Mouse (Mus musculus) hindbrain, postnatal 0 days (tissue): ENCODE results near the gene Prkch. TPM values are rescaled to one million over a fixed set of nuclear protein-coding genes. Genes with fewer than 3 reads are reported as not detected.

Experiments
- ATAC-seq: fragments of 200-750 bp; cut with Nextera tagmentation; 2 replicates; pipeline ENCODE4 v1.8.0; 2017; ENCODE audit warnings: mild to moderate bottlenecking, moderate TSS enrichment, moderate library complexity
- DNase-seq: peaks from one replicate; pipeline ENCODE4 v3.0.0-alpha.2; 2015; ENCODE audit warnings: low spot score
- H3K27ac ChIP-seq: fragments of 300-500 bp; sonication (generic); 2 replicates; pipeline ENCODE4 v1.5.1; 2014; ENCODE audit warnings: mild to moderate bottlenecking
- H3K27me3 ChIP-seq: fragments of 300-500 bp; sonication (generic); 2 replicates; pipeline ENCODE4 v1.6.1; 2014; ENCODE audit warnings: low read length, mixed read lengths; ENCODE audit not compliant: insufficient read depth
- H3K36me3 ChIP-seq: fragments of 300-500 bp; sonication (generic); 2 replicates; pipeline ENCODE4 v1.6.1; 2014; ENCODE audit warnings: low read length, mixed read lengths; ENCODE audit not compliant: insufficient read depth
- H3K4me1 ChIP-seq: fragments of 300-500 bp; sonication (generic); 2 replicates; pipeline ENCODE4 v1.6.1; 2014; ENCODE audit warnings: antibody characterized with exemption, low read length, mixed read lengths; ENCODE audit not compliant: insufficient read depth
- H3K4me2 ChIP-seq: fragments of 300-500 bp; sonication (generic); 2 replicates; pipeline ENCODE4 v1.6.1; 2014; ENCODE audit warnings: low read depth, mild to moderate bottlenecking, low read length, moderate library complexity, mixed read lengths
- H3K4me3 ChIP-seq: fragments of 300-500 bp; sonication (generic); 2 replicates; pipeline ENCODE4 v1.5.1; 2014; ENCODE audit warnings: low read length
- H3K9ac ChIP-seq: fragments of 300-500 bp; sonication (generic); replicated peaks from 2 replicates; pipeline ENCODE4 v1.6.1; 2014; ENCODE audit warnings: mild to moderate bottlenecking, low read length, moderate library complexity, mixed read lengths
- H3K9me3 ChIP-seq: fragments of 300-500 bp; sonication (generic); 2 replicates; pipeline ENCODE4 v1.6.1; 2016; ENCODE audit warnings: low read length, mixed read lengths
- CTCF ChIP-seq: IDR thresholded peaks from 2 replicates; pipeline ENCODE4 v1.5.1; 2016; ENCODE audit warnings: antibody characterized with exemption, control low read depth, low read depth
- WGBS: fragments of 180-500 bp; shearing (Covaris S2); extraction: QIAGEN DNeasy Blood & Tissue Kit; methylation state at CpG from one replicate; pipeline ENCODE4 v1.1.7; 2014; 5-methylcytosine and 5-hydroxymethylcytosine counted together
- polyA plus RNA-seq: library from polyadenylated mRNA; unstranded; fragments of >200 nt; fragmentation: Nextera tagmentation; extraction: Ambion mirVana; gene quantifications from 2 replicates; pipeline ENCODE4 v1.2.1, GENCODE M21; 2015
- total RNA-seq: library from RNA; depleted of rRNA; stranded (reverse); fragments of >200 nt; gene quantifications from 2 replicates; pipeline ENCODE4 v1.2.3, GENCODE M21; 2014

The Prkch gene
- total and polyA plus RNA-seq, 2 experiments from 2014 or later, result 6.1 to 16.1 TPM

GRCm38 (mm10) chr12:73736931-73737330, 152.3 kb downstream of the Prkch start:
- H3K27me3 ChIP-seq, result no peaks in the 10 kb centered on the region
- no peak for TF ChIP-seq CTCF
- ATAC-seq (no peak), DNase-seq (no peak)
- no peak overlapping the region for H3K4me3 ChIP-seq
- no peak overlapping the region for H3K4me2 ChIP-seq
- H3K9ac ChIP-seq, result no peak overlapping the region
- 91% methylated on average over 3 of the region's 3 CpGs for WGBS
- H3K27ac ChIP-seq, result no peak overlapping the region
- no peaks in the 10 kb centered on the region for H3K9me3 ChIP-seq
- H3K36me3 ChIP-seq, result no peaks in the 10 kb centered on the region
- H3K4me1 ChIP-seq, result no peaks in the 10 kb centered on the region

DNA sequence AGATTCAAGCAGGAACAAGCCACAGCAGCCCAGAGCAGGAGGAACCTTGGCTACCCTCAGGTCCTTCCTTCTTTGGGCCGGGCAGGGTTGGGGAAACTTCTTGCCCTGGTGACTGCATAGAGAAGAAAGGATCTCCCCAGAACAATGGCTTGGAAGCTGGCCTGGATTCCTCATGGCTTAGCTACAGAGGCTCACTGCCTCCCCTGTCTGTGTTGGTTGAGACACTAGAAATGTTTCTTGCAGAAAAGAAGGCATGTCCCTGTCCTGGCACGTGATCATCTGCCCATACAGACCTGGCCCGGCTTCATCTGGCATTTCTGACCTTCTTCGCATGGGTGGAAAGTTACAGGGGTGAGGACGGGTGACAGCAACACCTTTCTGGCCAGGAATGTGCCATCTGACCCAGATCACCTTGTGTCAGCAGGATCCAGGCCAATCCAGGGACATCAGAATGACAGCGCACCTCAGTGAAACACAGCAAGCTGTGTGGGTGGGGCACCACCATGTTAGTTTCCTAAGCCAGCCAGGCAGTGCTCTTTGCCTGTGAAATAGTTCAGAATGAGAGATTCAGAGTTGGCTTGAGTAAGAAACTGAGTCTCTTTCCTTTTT, 155.1 kb downstream of the Prkch start:
- DNase-seq, result no peak
- ATAC-seq, result no peak
- Histone ChIP-seq H3K36me3 (no peaks in the 10 kb centered on the region), H3K4me2 (no peak overlapping the region), H3K4me1 (no peaks in the 10 kb centered on the region), H3K9me3 (no peaks in the 10 kb centered on the region), H3K27ac (no peak overlapping the region), H3K4me3 (no peak overlapping the region), H3K27me3 (no peaks in the 10 kb centered on the region), H3K9ac (no peak overlapping the region)
- no peak for TF ChIP-seq CTCF
- WGBS, result 89% methylated on average over 6 of the region's 6 CpGs

GRCm38 (mm10) chr12:73742577-73742976, 158.0 kb downstream of the Prkch start:
- H3K9me3 ChIP-seq, result no peaks in the 10 kb centered on the region
- ATAC-seq (no peak), DNase-seq (no peak)
- no peak overlapping the region for H3K27ac ChIP-seq
- no peak overlapping the region for H3K9ac ChIP-seq
- no peaks in the 10 kb centered on the region for H3K36me3 ChIP-seq
- no peaks in the 10 kb centered on the region for H3K4me1 ChIP-seq
- H3K27me3 ChIP-seq, result no peaks in the 10 kb centered on the region
- no peak overlapping the region for H3K4me2 ChIP-seq
- 74% methylated on average over 3 of the region's 3 CpGs for WGBS
- no peak for TF ChIP-seq CTCF
- no peak overlapping the region for H3K4me3 ChIP-seq

DNA sequence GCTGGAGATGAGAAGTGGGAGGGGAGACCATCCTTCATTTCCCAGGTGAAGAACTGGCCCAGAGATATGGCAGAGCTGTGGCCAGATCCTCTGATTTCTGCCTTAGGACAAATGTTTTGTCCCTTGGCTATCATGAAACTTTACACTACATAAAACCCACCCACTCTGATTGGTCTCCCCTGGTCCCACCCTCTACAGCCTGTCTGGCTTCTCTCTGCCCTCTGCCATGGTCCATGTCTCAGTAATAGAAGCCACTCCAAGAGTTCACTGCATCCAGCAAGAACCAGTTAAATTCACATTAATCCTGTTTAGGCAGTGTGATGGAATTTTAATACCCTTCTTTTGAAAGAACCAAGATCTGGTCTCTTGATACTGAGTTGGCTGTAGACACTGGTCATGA, 158.5 kb downstream of the Prkch start:
- Histone ChIP-seq H3K9me3 (no peaks in the 10 kb centered on the region), H3K27ac (no peak overlapping the region), H3K9ac (no peak overlapping the region), H3K4me3 (no peak overlapping the region), H3K4me1 (no peaks in the 10 kb centered on the region), H3K4me2 (no peak overlapping the region), H3K27me3 (no peaks in the 10 kb centered on the region), H3K36me3 (no peaks in the 10 kb centered on the region)
- TF ChIP-seq CTCF, result no peak
- DNase-seq (no peak), ATAC-seq (no peak)

- Histone ChIP-seq H3K9ac (no peak overlapping the region), H3K27ac (no peak overlapping the region), H3K36me3 (no peaks in the 10 kb centered on the region), H3K27me3 (no peaks in the 10 kb centered on the region), H3K4me2 (no peak overlapping the region), H3K4me3 (no peak overlapping the region), H3K9me3 (no peaks in the 10 kb centered on the region), H3K4me1 (no peaks in the 10 kb centered on the region)
- ATAC-seq (no peak), DNase-seq (no peak)
- no peak for TF ChIP-seq CTCF
- WGBS, result 93% methylated on average over 6 of the region's 6 CpGs
Observed at GRCm38 (mm10) chr12:73746072-73746471, 161.5 kb downstream of the Prkch start.

DNA sequence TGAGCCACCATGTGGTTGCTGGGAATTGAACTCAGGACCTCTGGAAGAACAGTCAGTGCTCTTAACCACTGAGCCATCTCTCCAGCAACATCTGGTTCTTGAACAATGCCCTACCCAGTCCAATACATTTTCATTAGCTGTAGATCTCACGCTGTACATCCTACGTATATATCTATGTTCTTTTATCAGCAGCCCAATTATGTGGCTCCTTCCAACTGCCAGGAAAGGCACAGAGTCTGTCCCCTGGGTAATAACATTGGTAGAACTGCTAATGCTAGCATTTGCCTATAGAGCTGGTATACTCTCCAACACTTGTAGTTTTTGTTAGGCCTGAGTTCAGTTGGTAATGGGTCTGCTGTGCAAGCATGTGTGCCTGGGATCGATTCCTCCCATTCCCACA, 163.8 kb downstream of the Prkch start:
- no peak overlapping the region for H3K4me2 ChIP-seq
- TF ChIP-seq CTCF, result no peak
- H3K9me3 ChIP-seq, result no peaks in the 10 kb centered on the region
- ATAC-seq, result no peak
- no peaks in the 10 kb centered on the region for H3K27me3 ChIP-seq
- H3K27ac ChIP-seq, result no peak overlapping the region
- WGBS, result 96% methylated on average over 3 of the region's 3 CpGs
- H3K9ac ChIP-seq, result no peak overlapping the region
- H3K36me3 ChIP-seq, result no peaks in the 10 kb centered on the region
- no peaks in the 10 kb centered on the region for H3K4me1 ChIP-seq
- no peak overlapping the region for H3K4me3 ChIP-seq
- no peak for DNase-seq

- Histone ChIP-seq H3K36me3 (no peaks in the 10 kb centered on the region), H3K9me3 (no peaks in the 10 kb centered on the region), H3K27me3 (no peaks in the 10 kb centered on the region), H3K9ac (no peak overlapping the region), H3K27ac (peak overlapping the region; percentile 6; the same call in 1 of the 2 replicates), H3K4me1 (0 out of 2 replicates have a peak, but pooled peaks cover 6% of the 10 kb centered on the region), H3K4me2 (no peak overlapping the region), H3K4me3 (no peak overlapping the region)
- TF ChIP-seq CTCF, result no peak
- WGBS, result 70% methylated on average over 9 of the region's 9 CpGs
- ATAC-seq, result no peak
- no peak for DNase-seq
Observed at GRCm38 (mm10) chr12:73754476-73755150, 170.0 kb downstream of the Prkch start.
